Mouse (Mus musculus) retina, postnatal 7 days (tissue): ENCODE measurements around the gene Trib2.

ENCODE experiments used
- DNase-seq: peaks from one replicate; pipeline ENCODE4 v3.0.0-alpha.2; 2012; ENCODE audit warnings: low read depth, low spot score

Trib2 gene

GRCm38 (mm10) chr12:15813819-15814165, 2.9 kb downstream of the Trib2 start:
- DNase-seq: no peak

- no peak for DNase-seq
These were observed 3.4 kb downstream of the Trib2 start for GRCm38 (mm10) chr12:15813133-15813818.

- DNase-seq: no peak
These were observed 4.4 kb downstream of the Trib2 start for GRCm38 (mm10) chr12:15812139-15812962.

- no peak for DNase-seq
These were observed 5.0 kb downstream of the Trib2 start for GRCm38 (mm10) chr12:15811682-15812081.

- DNase-seq: no peak
These were observed 5.8 kb downstream of the Trib2 start for GRCm38 (mm10) chr12:15810926-15811325.

- no peak for DNase-seq
These were observed 7.1 kb downstream of the Trib2 start for GRCm38 (mm10) chr12:15809657-15810056.

GRCm38 (mm10) chr12:15809249-15809648, 7.5 kb downstream of the Trib2 start:
- DNase-seq: no peak

GRCm38 (mm10) chr12:15808186-15808800, 8.4 kb downstream of the Trib2 start:
- no peak for DNase-seq

- no peak for DNase-seq
These were observed 11.8 kb downstream of the Trib2 start for GRCm38 (mm10) chr12:15804931-15805331.

GRCm38 (mm10) chr12:15803936-15804438, 12.7 kb downstream of the Trib2 start:
- no peak for DNase-seq

- DNase-seq: no peak
These were observed 15.2 kb downstream of the Trib2 start for GRCm38 (mm10) chr12:15801571-15801930.

- no peak for DNase-seq
These were observed 15.7 kb downstream of the Trib2 start for GRCm38 (mm10) chr12:15800914-15801570.

- no peak for DNase-seq
These were observed 16.4 kb downstream of the Trib2 start for GRCm38 (mm10) chr12:15800196-15800913.

- DNase-seq: no peak
These were observed 18.7 kb downstream of the Trib2 start for GRCm38 (mm10) chr12:15798019-15798418.

- DNase-seq: peak; percentile 59
These were observed 20.8 kb downstream of the Trib2 start for GRCm38 (mm10) chr12:15795886-15796285.

GRCm38 (mm10) chr12:15793336-15793735, 23.4 kb downstream of the Trib2 start:
- no peak for DNase-seq

- no peak for DNase-seq
These were observed 26.5 kb downstream of the Trib2 start for GRCm38 (mm10) chr12:15790181-15790580.

- DNase-seq: no peak
These were observed 39.7 kb downstream of the Trib2 start for GRCm38 (mm10) chr12:15777047-15777446.

GRCm38 (mm10) chr12:15771686-15772085, 45.0 kb downstream of the Trib2 start:
- no peak for DNase-seq

- DNase-seq: no peak
These were observed 48.2 kb downstream of the Trib2 start for GRCm38 (mm10) chr12:15768536-15768935.

- no peak for DNase-seq
These were observed 50.7 kb downstream of the Trib2 start for GRCm38 (mm10) chr12:15765996-15766395.
